ENCODE assay signal across 22 mouse cellular contexts in genomic region chr1:134204230-134204629, GRCm38 (mm10). TPM values are rescaled to one million over a fixed set of nuclear protein-coding genes. Genes with fewer than 3 reads are reported as not detected.
A peak's percentile ranks its signal among the peaks of the same experiment; 100 is the strongest.
DNase-seq lines count a peak whose midpoint lies in the region; ATAC-seq and TF ChIP-seq lines count a peak whose summit lies in the region.
"Had no signal": no experiment of that assay in that cellular context is flagged by ENCODE, and none has a peak within 500 bp of the region (broad histone marks: within the 10 kb centered on the region; RNA-seq: fewer than 3 reads in every experiment).

No protein-coding gene starts in this region.

- peak overlapping the region; percentile 33; the same call in 1 of the 2 replicates for H3K27ac ChIP-seq in forebrain, embryonic 14.5 days (ENCODE audit: low read depth, low read length)
- no peak overlapping the region for H3K27ac ChIP-seq in forebrain, embryonic 11.5 days (ENCODE audit: low read depth, low read length)
- peak overlapping the region; percentile 93 for H3K27ac ChIP-seq in layer of hippocampus, adult 2 months
- H3K27ac ChIP-seq: embryonic facial prominence, embryonic 13.5 days; midbrain, embryonic 12.5 days; stomach, embryonic 15.5 days had no signal

- 79% methylated on average over 13 of the region's 13 CpGs for WGBS in forebrain, embryonic 14.5 days
- 94% methylated on average over 13 of the region's 13 CpGs for whole genome bisulfite sequencing in forebrain, embryonic 11.5 days

- ATAC-seq in forebrain, embryonic 14.5 days, result no peak
- no peak for ATAC-seq in forebrain, embryonic 11.5 days (replicated peaks; ENCODE audit: low FRiP score)
- no peak for ATAC-seq in erythroblast, adult 5-6 weeks (replicated peaks; ENCODE audit: low FRiP score, poor library complexity, severe bottlenecking)

- H3K9me3 ChIP-seq in forebrain, embryonic 14.5 days (replicated peaks; ENCODE audit: control insufficient read depth, low read length), result no peaks in the 10 kb centered on the region
- H3K9me3 ChIP-seq in forebrain, embryonic 11.5 days (ENCODE audit: control insufficient read depth, low read length), result no peaks in the 10 kb centered on the region
- H3K9me3 ChIP-seq: embryonic facial prominence, embryonic 13.5 days; midbrain, embryonic 12.5 days; stomach, embryonic 15.5 days had no signal

- 0 out of 2 replicates have a peak, but pooled peaks have one; percentile 10 for TF ChIP-seq CTCF in layer of hippocampus, adult 2 months (conservative IDR thresholded peaks at IDR 0.05)

- no peak overlapping the region for H3K4me2 ChIP-seq in forebrain, embryonic 14.5 days (ENCODE audit: low read length)
- H3K4me2 ChIP-seq in forebrain, embryonic 11.5 days (ENCODE audit: low read depth, low read length, severe bottlenecking), result no peak overlapping the region
- H3K4me2 ChIP-seq in myocyte (ENCODE audit: low read depth), result no peak overlapping the region
- H3K4me2 ChIP-seq: embryonic facial prominence, embryonic 13.5 days; liver, embryonic 11.5 days; midbrain, embryonic 12.5 days; stomach, embryonic 15.5 days had no signal

- no peaks in the 10 kb centered on the region for H3K36me3 ChIP-seq in forebrain, embryonic 14.5 days (ENCODE audit: control insufficient read depth, insufficient read depth, low read length)
- H3K36me3 ChIP-seq in forebrain, embryonic 11.5 days (ENCODE audit: control insufficient read depth, insufficient read depth, low read length), result no peaks in the 10 kb centered on the region
- H3K36me3 ChIP-seq in myocyte (ENCODE audit: control insufficient read depth, insufficient read depth), result peaks cover 9% of the 10 kb centered on the region
- H3K36me3 ChIP-seq: embryonic facial prominence, embryonic 13.5 days; midbrain, embryonic 12.5 days; stomach, embryonic 15.5 days had no signal

- peak; percentile 5 for TF ChIP-seq POLR2A in myocyte (IDR thresholded peaks at IDR 0.05; ENCODE audit: insufficient read length, low read depth)

- no peak overlapping the region for H3K4me3 ChIP-seq in forebrain, embryonic 14.5 days (ENCODE audit: low read depth, low read length)
- no peak overlapping the region for H3K4me3 ChIP-seq in forebrain, embryonic 11.5 days (ENCODE audit: low read depth, low read length)
- H3K4me3 ChIP-seq in layer of hippocampus, adult 2 months, result no peak overlapping the region
- no peak overlapping the region for H3K4me3 ChIP-seq in myocyte
- H3K4me3 ChIP-seq: embryonic facial prominence, embryonic 13.5 days; midbrain, embryonic 12.5 days; stomach, embryonic 15.5 days had no signal

- peak; percentile 55 for DNase-seq in forebrain, embryonic 14.5 days (ENCODE audit: low spot score)
- DNase-seq in forebrain, embryonic 11.5 days (ENCODE audit: low spot score), result no peak
- DNase-seq in layer of hippocampus, adult 2 months (ENCODE audit: low spot score in 2 of 2), result peak; percentile 56 to 79
- no peak for DNase-seq in layer of hippocampus, adult 9-10 months (ENCODE audit: low spot score)
- peak; percentile 77 for DNase-seq in telencephalon, adult 2 months (ENCODE audit: low read depth, low spot score)
- no peak for DNase-seq in thymus, postnatal 4 days
- DNase-seq: adrenal gland, adult 2 months; cerebellum, adult 8-10 months; heart, adult 11 months; kidney, adult 18-20 months; kidney, postnatal 10 days; lung, adult 2 months; lung, postnatal 4 days had no signal

- H3K27me3 ChIP-seq in forebrain, embryonic 14.5 days (replicated peaks; ENCODE audit: control insufficient read depth, insufficient read depth, low read length), result no peaks in the 10 kb centered on the region
- H3K27me3 ChIP-seq in forebrain, embryonic 11.5 days (ENCODE audit: control insufficient read depth, insufficient read depth, low read length), result no peaks in the 10 kb centered on the region
- H3K27me3 ChIP-seq in myocyte (ENCODE audit: control insufficient read depth, insufficient read depth, insufficient read length), result no peaks in the 10 kb centered on the region
- H3K27me3 ChIP-seq: embryonic facial prominence, embryonic 13.5 days; stomach, embryonic 15.5 days had no signal

- H3ac ChIP-seq in myocyte (ENCODE audit: control insufficient read depth, insufficient read length), result no peak overlapping the region

- H3K9ac ChIP-seq in forebrain, embryonic 14.5 days (ENCODE audit: low read length), result no peak overlapping the region
- H3K9ac ChIP-seq in forebrain, embryonic 11.5 days (ENCODE audit: low read length), result no peak overlapping the region
- H3K9ac ChIP-seq: embryonic facial prominence, embryonic 13.5 days; midbrain, embryonic 12.5 days; stomach, embryonic 15.5 days had no signal

- H3K4me1 ChIP-seq in forebrain, embryonic 14.5 days (ENCODE audit: control insufficient read depth, insufficient read depth, low read length), result no peaks in the 10 kb centered on the region
- H3K4me1 ChIP-seq in forebrain, embryonic 11.5 days (replicated peaks; ENCODE audit: control insufficient read depth, insufficient read depth, low read length), result no peaks in the 10 kb centered on the region
- H3K4me1 ChIP-seq: embryonic facial prominence, embryonic 13.5 days; midbrain, embryonic 12.5 days had no signal

- no peaks in the 10 kb centered on the region for H3K79me2 ChIP-seq in myocyte (ENCODE audit: control insufficient read depth, insufficient read depth)

TF ChIP-seq in myocyte, 11 proteins besides CTCF, POLR2A, EP300 and RAD21:
- TF ChIP-seq REST (IDR thresholded peaks at IDR 0.05; ENCODE audit: insufficient read depth, insufficient read length) (no peak), POLR2AphosphoS2 (IDR thresholded peaks at IDR 0.05; ENCODE audit: insufficient read length, low read depth) (peak; percentile 46)

RNA-seq across cellular contexts. Expression of gene Mybph, which starts 11.0 kb away (rescaled TPM):
- polyA plus RNA-seq in forebrain, embryonic 14.5 days (2014; fragmentation: Nextera tagmentation; extraction: Ambion mirVana), result 0.10 TPM in 1 of 2 replicates, not detected in the other
- not detected in 2 replicates for polyA plus RNA-seq in forebrain, embryonic 11.5 days (2014; fragmentation: Nextera tagmentation; extraction: Ambion mirVana)
- not detected for total RNA-seq in layer of hippocampus, adult 2 months (2021)
- polyA plus RNA-seq in myocyte (2012; fragmentation: generic; extraction: Trizol), result 1,516 TPM
- not detected in 2 replicates for total RNA-seq in erythroblast, adult 5-6 weeks (2015; ENCODE audit: low replicate concordance)
- total RNA-seq in erythroblast, adult 5-6 weeks (2017; ENCODE audit: low replicate concordance), result not detected in 2 replicates
- total RNA-seq: common myeloid progenitor, adult 5-6 weeks; hematopoietic stem cell, adult 5-6 weeks had no signal
- polyA plus RNA-seq: midbrain, embryonic 12.5 days; spleen, adult 2 months had no signal

RNA-seq across cellular contexts. Expression of gene Chil1, which starts 22.3 kb away (rescaled TPM):
- 2.5 and 3.7 TPM in 2 replicates for polyA plus RNA-seq in forebrain, embryonic 14.5 days (2014; fragmentation: Nextera tagmentation; extraction: Ambion mirVana)
- polyA plus RNA-seq in forebrain, embryonic 11.5 days (2014; fragmentation: Nextera tagmentation; extraction: Ambion mirVana), result 0.27 and 0.65 TPM in 2 replicates
- total RNA-seq in layer of hippocampus, adult 2 months (2021), result 10 to 100 TPM; 11.1 to 12.4 TPM
- 32.9 TPM for polyA plus RNA-seq in myocyte (2012; fragmentation: generic; extraction: Trizol)
- total RNA-seq in erythroblast, adult 5-6 weeks (2015; ENCODE audit: low replicate concordance), result 71.3 and 98.6 TPM in 2 replicates
- 29.3 and 58.3 TPM in 2 replicates for total RNA-seq in erythroblast, adult 5-6 weeks (2017; ENCODE audit: low replicate concordance)

RNA-seq across cellular contexts. Expression of gene Adora1, which starts 31.0 kb away (rescaled TPM):
- 5.4 and 7.1 TPM in 2 replicates for polyA plus RNA-seq in forebrain, embryonic 14.5 days (2014; fragmentation: Nextera tagmentation; extraction: Ambion mirVana)
- polyA plus RNA-seq in forebrain, embryonic 11.5 days (2014; fragmentation: Nextera tagmentation; extraction: Ambion mirVana), result 0.59 and 0.84 TPM in 2 replicates
- total RNA-seq in layer of hippocampus, adult 2 months (2021), result 100 to 1,000 TPM; 202 to 221 TPM
- 4.5 TPM for polyA plus RNA-seq in myocyte (2012; fragmentation: generic; extraction: Trizol)
- not detected in 2 replicates for total RNA-seq in erythroblast, adult 5-6 weeks (2015; ENCODE audit: low replicate concordance)
- total RNA-seq in erythroblast, adult 5-6 weeks (2017; ENCODE audit: low replicate concordance), result not detected in 2 replicates
- total RNA-seq: common myeloid progenitor, adult 5-6 weeks had no signal

Comparison
In these comparisons a context has a peak if more than half of its experiments do, and no peak if none do; other contexts are left out.
1. DNase-seq: peak in forebrain, embryonic 14.5 days (single experiment), layer of hippocampus, adult 2 months (2 of 2) and telencephalon, adult 2 months (single experiment); none in forebrain, embryonic 11.5 days (single experiment), layer of hippocampus, adult 9-10 months (single experiment) and thymus, postnatal 4 days (single experiment).
2. RNA of gene Mybph, which starts 11.0 kb away (polyA plus RNA-seq): 1,516 TPM in myocyte (single experiment); 0.10 TPM in forebrain, embryonic 14.5 days and not detected in forebrain, embryonic 11.5 days; every median in the first group is over 1,000 times any median in the second.